Mouse (Mus musculus): ENCODE data around the gene Bcl2l1. TPM values are rescaled to one million over a fixed set of nuclear protein-coding genes. Genes with fewer than 3 reads are reported as not detected.

Gene Bcl2l1
- polyA plus RNA-seq, 1 experiment from 2014 or later = 107 TPM

- WGBS = 19% methylated on average over 1 of the region's 1 CpGs
- Histone ChIP-seq H3K4me3 (no peak overlapping the region), H3K27me3 (ENCODE audit: low read depth, poor library complexity, severe bottlenecking) (no peaks in the 10 kb centered on the region), H3K36me3 (no peaks in the 10 kb centered on the region), H3K27ac (replicated peaks) (no peak overlapping the region), H3K9me3 (replicated peaks) (no peaks in the 10 kb centered on the region), H3K4me1 (no peaks in the 10 kb centered on the region)
- DNase-seq (ENCODE audit: low spot score) = no peak
These were observed 59.3 kb downstream of the Bcl2l1 start for GRCm38 (mm10) chr2:152772231-152772630.

GRCm38 (mm10) chr2:152771571-152771970 is 60.0 kb downstream of the Bcl2l1 start:
- Histone ChIP-seq H3K4me1 (peaks cover 4% of the 10 kb centered on the region), H3K27me3 (ENCODE audit: low read depth, poor library complexity, severe bottlenecking) (no peaks in the 10 kb centered on the region), H3K27ac (replicated peaks) (no peak overlapping the region), H3K4me3 (no peak overlapping the region), H3K9me3 (replicated peaks) (no peaks in the 10 kb centered on the region), H3K36me3 (no peaks in the 10 kb centered on the region)
- DNase-seq (ENCODE audit: low spot score) = no peak
- WGBS = 96% methylated on average over 9 of the region's 9 CpGs

- no peaks in the 10 kb centered on the region for H3K36me3 ChIP-seq
- H3K27me3 ChIP-seq (ENCODE audit: low read depth, poor library complexity, severe bottlenecking) = no peaks in the 10 kb centered on the region
- no peak overlapping the region for H3K27ac ChIP-seq (replicated peaks)
- H3K4me1 ChIP-seq = peaks cover 20% of the 10 kb centered on the region
- WGBS = 89% methylated on average over 7 of the region's 7 CpGs
- no peak overlapping the region for H3K4me3 ChIP-seq
- DNase-seq (ENCODE audit: low spot score) = no peak
- H3K9me3 ChIP-seq (replicated peaks) = no peaks in the 10 kb centered on the region
These were observed 61.9 kb downstream of the Bcl2l1 start for GRCm38 (mm10) chr2:152769677-152770076.

- peak; percentile 54 for DNase-seq (ENCODE audit: low spot score)
- no peak overlapping the region for H3K27ac ChIP-seq (replicated peaks)
These were observed 63.8 kb downstream of the Bcl2l1 start for GRCm38 (mm10) chr2:152767618-152768271.

GRCm38 (mm10) chr2:152766387-152767123 is 65.0 kb downstream of the Bcl2l1 start:
- Histone ChIP-seq H3K27me3 (ENCODE audit: low read depth, poor library complexity, severe bottlenecking) (no peaks in the 10 kb centered on the region), H3K36me3 (no peaks in the 10 kb centered on the region), H3K4me1 (peaks cover 31% of the 10 kb centered on the region), H3K9me3 (replicated peaks) (no peaks in the 10 kb centered on the region), H3K4me3 (no peak overlapping the region), H3K27ac (replicated peaks) (peak overlapping the region; percentile 64)
- 23% methylated on average over 25 of the region's 25 CpGs for WGBS
- peak; percentile 90 for DNase-seq (ENCODE audit: low spot score)

More at GRCm38 (mm10) chr2:152767618-152768271, 63.8 kb downstream of the Bcl2l1 start:
- Histone ChIP-seq H3K9me3 (replicated peaks) (no peaks in the 10 kb centered on the region), H3K4me3 (no peak overlapping the region), H3K4me1 (peaks cover 31% of the 10 kb centered on the region), H3K27me3 (ENCODE audit: low read depth, poor library complexity, severe bottlenecking) (no peaks in the 10 kb centered on the region), H3K36me3 (no peaks in the 10 kb centered on the region)
- WGBS = 65% methylated on average over 12 of the region's 12 CpGs

- H3K4me1 ChIP-seq = peaks cover 31% of the 10 kb centered on the region
- peak overlapping the region; percentile 63 for H3K27ac ChIP-seq (replicated peaks)
- no peaks in the 10 kb centered on the region for H3K36me3 ChIP-seq
- no peaks in the 10 kb centered on the region for H3K27me3 ChIP-seq (ENCODE audit: low read depth, poor library complexity, severe bottlenecking)
- no peaks in the 10 kb centered on the region for H3K9me3 ChIP-seq (replicated peaks)
- DNase-seq (ENCODE audit: low spot score) = no peak
- peak overlapping the region; percentile 37 for H3K4me3 ChIP-seq
- 27% methylated on average over 7 of the region's 7 CpGs for WGBS
These were observed 66.4 kb downstream of the Bcl2l1 start for GRCm38 (mm10) chr2:152765045-152765674.

GRCm38 (mm10) chr2:152764172-152765044 is 67.1 kb downstream of the Bcl2l1 start:
- peak; percentile 37 for DNase-seq (ENCODE audit: low spot score)
- no peaks in the 10 kb centered on the region for H3K36me3 ChIP-seq
- no peaks in the 10 kb centered on the region for H3K27me3 ChIP-seq (ENCODE audit: low read depth, poor library complexity, severe bottlenecking)
- H3K27ac ChIP-seq (replicated peaks) = peak overlapping the region; percentile 63
- H3K4me3 ChIP-seq = peak overlapping the region; percentile 37
- 5% methylated on average over 14 of the region's 14 CpGs for WGBS
- peaks cover 31% of the 10 kb centered on the region for H3K4me1 ChIP-seq
- H3K9me3 ChIP-seq (replicated peaks) = no peaks in the 10 kb centered on the region

- Histone ChIP-seq H3K27ac (replicated peaks) (no peak overlapping the region), H3K4me1 (peaks cover 31% of the 10 kb centered on the region), H3K27me3 (ENCODE audit: low read depth, poor library complexity, severe bottlenecking) (no peaks in the 10 kb centered on the region), H3K4me3 (no peak overlapping the region), H3K9me3 (replicated peaks) (no peaks in the 10 kb centered on the region), H3K36me3 (no peaks in the 10 kb centered on the region)
- DNase-seq (ENCODE audit: low spot score) = no peak
- WGBS = 73% methylated on average over 6 of the region's 6 CpGs
These were observed 68.2 kb downstream of the Bcl2l1 start for GRCm38 (mm10) chr2:152763310-152763709.

GRCm38 (mm10) chr2:152758351-152758750 is 73.2 kb downstream of the Bcl2l1 start:
- Histone ChIP-seq H3K9me3 (replicated peaks) (no peaks in the 10 kb centered on the region), H3K36me3 (no peaks in the 10 kb centered on the region), H3K4me3 (no peak overlapping the region), H3K27me3 (ENCODE audit: low read depth, poor library complexity, severe bottlenecking) (peaks cover 37% of the 10 kb centered on the region), H3K4me1 (peaks cover 20% of the 10 kb centered on the region), H3K27ac (replicated peaks) (no peak overlapping the region)
- DNase-seq (ENCODE audit: low spot score) = no peak
- WGBS = 66% methylated on average over 4 of the region's 4 CpGs

- DNase-seq (ENCODE audit: low spot score) = no peak
- H3K36me3 ChIP-seq = no peaks in the 10 kb centered on the region
- H3K4me3 ChIP-seq = no peak overlapping the region
- WGBS = 66% methylated on average over 2 of the region's 2 CpGs
- no peaks in the 10 kb centered on the region for H3K9me3 ChIP-seq (replicated peaks)
- peaks cover 41% of the 10 kb centered on the region for H3K27me3 ChIP-seq (ENCODE audit: low read depth, poor library complexity, severe bottlenecking)
- H3K4me1 ChIP-seq = peaks cover 20% of the 10 kb centered on the region
- no peak overlapping the region for H3K27ac ChIP-seq (replicated peaks)
These were observed 74.0 kb downstream of the Bcl2l1 start for GRCm38 (mm10) chr2:152757478-152757877.

GRCm38 (mm10) chr2:152756474-152757393 is 74.8 kb downstream of the Bcl2l1 start:
- DNase-seq (ENCODE audit: low spot score) = no peak
- Histone ChIP-seq H3K27me3 (ENCODE audit: low read depth, poor library complexity, severe bottlenecking) (peaks cover 41% of the 10 kb centered on the region), H3K9me3 (replicated peaks) (no peaks in the 10 kb centered on the region), H3K4me3 (no peak overlapping the region), H3K27ac (replicated peaks) (no peak overlapping the region), H3K36me3 (no peaks in the 10 kb centered on the region), H3K4me1 (peaks cover 20% of the 10 kb centered on the region)
- WGBS = 72% methylated on average over 17 of the region's 17 CpGs

Data from midbrain, embryonic 10.5 days (tissue).